Mouse (Mus musculus) cerebellum, adult 8-10 months (tissue): ENCODE measurements around the gene Eif3l.

Experiments used
- DNase-seq: peaks from one replicate; pipeline ENCODE4 v3.0.0; 2022

Eif3l gene

DNA sequence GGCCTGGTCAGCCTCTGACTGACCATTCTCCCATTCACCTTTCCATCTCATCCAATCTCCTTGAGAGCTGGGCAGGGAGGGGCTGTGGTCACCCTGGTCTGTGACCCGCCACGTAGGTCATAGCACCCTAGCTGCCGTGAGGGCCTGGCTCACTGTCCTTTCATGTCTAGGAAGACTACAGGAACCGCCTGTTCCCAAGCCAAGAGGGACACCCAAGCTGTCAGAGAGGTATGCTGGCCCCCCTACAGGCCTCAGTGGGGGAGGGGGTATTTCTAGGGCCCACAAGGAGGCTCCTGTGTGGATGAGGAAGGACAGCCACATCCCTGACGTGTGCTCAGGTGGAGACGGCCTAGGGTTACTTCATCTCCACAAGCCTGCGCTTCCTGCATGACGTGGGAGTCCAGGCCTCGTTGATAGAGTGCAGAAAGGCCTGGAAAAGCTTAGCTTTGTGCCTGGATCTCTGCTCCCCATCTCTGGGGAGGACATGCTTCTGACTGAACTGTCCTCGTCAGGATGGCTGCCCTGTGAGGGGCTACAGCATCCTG is 49.4 kb downstream of the Eif3l start:
- DNase-seq: no peak

DNA sequence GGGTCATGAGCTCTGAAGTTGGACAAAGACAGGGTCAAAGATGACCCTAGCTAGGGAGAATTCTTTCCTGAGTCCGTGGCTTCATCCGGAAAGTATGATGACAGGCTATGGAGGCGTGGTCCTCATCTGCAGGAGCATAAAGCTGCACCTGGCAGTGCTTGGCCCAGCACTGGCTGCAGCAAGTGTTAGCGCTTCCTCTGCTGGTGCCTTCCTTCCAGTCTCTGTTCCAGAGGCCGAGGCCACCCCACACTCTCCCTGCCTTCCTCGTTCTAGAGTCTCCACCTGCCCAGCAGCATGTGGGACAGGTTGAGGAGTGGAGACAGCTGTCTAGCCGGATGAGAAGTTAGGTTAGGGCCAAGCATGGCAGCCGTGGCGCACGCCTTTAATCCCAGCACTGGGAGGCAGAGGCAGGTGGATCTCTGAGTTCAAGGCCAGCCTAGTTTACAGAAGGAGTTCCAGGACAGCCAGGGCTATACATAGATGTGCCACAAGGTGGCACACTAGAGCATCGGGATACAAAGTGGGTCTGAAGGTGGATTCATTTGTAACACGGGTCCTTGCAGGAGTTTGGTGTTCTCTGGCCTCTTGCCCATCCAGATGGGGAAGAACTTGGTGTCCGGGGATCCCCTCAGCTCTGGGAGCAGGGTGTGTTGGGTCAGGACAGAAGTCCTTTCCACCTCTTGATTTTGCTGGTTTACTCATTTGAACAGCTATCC is 51.4 kb downstream of the Eif3l start:
- peak; percentile 53 for DNase-seq

DNA sequence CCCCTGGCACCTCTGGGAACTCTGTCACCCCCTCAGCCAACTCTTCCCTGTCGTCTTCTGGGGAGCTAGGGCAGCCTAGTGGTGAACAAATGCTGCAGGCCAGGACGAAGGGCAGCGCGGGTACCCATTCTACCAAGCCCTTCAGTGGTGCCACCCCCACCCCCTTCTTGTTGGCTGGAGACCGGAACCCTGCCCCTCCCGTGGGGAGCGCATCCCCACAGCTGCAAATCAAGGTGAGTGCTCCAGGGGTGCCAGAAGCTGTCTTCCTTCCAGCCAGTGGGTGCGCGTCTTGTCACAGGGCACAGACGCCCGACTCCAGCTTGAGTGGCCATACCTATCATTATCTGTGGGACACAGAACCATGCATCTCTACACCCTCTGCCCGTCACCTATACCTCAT is 52.1 kb downstream of the Eif3l start:
- no peak for DNase-seq

DNA sequence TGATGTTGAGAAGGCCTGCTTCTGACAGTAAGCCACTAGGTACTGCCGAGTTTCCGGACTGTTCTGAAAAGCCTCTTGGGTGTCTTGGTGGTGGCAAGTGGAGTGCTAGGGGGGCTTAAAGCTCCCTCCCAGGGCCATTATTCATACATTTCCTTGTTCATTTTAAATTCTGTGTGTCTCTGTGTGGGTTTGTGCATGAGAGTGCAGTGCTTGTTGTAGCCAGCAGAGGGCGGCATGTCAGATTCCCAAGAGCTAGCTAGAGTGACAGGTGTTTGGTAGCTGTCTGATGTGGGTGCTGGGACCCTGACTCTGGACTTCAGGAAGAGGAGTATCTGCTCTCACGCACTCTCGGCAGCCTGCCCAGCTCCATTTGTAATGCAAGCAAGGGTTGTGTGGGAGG is 53.2 kb downstream of the Eif3l start:
- DNase-seq: no peak

DNA sequence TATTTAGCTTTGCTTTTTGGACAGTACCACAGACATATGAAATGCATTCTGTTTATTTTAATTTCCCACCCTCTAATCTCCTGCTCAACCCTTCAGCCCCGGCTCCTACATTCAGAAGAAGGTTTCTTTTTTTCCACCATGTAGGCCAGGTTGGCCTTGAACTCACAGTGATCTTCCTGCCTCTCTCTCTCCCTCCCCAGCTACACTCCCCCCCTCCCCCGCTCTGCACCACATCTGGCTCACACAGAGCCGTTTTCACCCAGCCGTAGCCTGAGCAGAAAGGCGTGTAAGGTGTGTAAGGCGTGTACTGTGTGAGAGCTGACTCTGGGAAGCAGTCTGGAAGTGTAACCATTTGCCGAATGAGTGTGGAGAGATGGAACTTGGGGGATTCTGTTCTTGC is 54.3 kb downstream of the Eif3l start:
- DNase-seq: no peak

DNA sequence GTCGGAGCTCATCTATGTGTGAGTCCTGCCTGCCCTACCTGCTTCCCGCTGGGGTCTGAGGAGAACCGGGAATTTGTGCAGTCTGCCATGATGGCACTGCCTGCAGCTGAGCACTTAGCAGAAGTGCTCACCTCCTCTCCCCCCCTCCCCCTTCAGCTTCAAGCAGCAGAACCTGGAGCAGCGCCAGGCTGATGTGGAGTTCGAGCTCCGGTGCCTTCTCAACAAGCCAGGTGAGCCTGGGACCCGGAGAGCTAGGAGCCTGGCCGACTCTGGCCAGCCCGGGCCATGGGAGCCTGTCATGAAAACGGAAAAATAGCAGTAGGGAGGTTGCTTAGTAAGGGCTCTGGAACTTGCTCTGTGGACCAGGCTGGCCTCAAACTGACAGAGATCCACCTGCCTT is 55.8 kb downstream of the Eif3l start:
- no peak for DNase-seq

DNA sequence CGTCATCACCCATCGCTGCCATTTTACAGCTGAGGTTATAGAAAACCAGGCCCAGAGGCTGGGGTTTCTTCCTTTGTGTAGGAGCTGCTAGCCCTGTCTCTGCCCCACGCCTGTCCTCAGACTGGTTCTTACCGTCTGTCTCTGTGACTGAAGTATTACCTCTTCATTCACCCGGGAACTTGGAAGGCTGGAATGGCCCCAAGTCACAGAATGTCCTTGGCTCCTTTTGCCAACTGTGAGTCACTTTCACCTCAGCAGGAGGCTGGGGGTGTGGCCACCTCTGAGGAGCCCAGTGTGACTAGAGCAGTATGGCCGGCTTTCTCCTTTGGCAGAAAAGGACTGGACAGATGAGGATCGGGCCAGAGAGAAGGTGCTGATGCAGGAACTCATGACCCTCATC is 56.5 kb downstream of the Eif3l start:
- DNase-seq: peak; percentile 88

DNA sequence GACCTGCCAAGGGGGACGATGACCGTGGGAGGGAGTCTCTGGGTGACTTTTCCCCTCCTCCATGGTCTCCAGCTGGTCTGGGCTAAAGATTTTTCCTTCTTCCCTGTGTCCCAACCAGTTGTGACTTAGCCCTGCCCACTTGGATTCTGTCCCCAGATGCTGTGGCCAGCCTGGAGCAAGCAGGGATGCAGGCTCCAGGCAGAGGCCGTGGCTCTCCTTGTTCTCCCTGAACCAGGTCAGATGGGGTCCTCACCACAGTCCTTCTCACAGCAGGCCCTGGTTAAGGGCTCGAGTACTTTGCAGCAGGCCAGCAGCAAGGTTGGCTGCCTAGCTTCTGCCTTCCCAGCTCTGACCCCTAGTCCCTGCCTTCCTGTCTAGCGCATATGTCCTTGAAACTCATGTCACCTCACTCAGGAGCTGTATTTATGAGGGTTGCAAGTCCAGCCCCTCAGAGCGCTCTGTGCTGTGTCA is 58.2 kb downstream of the Eif3l start:
- DNase-seq: no peak

DNA sequence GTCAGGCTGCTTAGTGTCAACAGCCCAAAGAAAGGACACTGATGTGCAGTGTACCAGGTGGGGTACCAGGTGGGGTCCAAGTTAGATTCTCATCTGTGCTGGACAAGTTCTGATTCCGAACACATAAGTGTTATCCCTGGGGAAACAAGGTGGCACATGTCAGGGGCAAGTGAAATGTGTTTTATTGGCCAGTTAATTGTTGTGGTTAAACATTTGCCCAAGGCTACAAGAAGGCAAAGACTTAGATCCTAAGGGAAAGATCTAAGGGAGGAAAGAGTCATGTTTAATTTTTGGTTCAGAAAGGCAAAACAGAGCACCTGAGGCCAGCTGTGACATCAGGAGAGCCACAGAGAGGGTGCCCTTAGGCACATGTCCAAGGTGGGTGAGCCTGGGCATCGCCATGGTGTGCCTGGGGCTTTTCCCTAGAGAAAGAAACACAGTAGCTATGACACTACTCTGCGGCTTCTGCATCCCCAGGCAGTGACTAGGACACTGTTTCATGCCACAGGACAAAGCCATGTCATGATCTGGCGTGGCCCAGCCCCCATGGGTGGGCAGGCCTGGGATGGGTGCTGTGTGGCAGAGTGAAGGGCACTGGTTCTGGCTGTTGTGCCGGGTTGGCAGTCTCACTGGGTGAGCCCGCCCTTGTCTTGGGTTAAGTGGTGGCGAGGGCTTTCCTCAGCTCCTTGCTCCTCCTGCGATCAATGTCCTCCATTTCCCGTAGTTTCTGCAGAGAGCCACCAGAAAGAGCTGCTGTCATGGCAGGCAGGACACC is 59.7 kb downstream of the Eif3l start:
- DNase-seq: no peak

DNA sequence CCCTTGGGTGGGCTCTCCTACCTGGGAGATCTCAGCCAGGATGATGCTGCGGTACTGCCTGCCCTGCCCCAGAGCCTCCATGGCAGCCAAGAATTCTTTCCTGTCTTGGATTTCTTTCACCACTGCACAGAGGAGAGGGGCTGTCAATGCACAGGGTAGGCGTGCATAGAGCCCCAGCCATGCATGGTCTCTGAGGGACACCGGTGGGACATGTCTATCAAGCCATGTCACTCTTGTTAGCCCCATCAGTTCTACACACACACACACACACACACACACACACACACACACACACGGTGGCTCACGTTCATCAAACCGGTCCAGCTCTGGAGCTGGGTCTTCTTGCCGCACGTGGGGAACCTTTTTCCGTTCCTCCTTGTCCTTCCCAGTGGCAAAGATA is 60.4 kb downstream of the Eif3l start:
- DNase-seq: no peak

DNA sequence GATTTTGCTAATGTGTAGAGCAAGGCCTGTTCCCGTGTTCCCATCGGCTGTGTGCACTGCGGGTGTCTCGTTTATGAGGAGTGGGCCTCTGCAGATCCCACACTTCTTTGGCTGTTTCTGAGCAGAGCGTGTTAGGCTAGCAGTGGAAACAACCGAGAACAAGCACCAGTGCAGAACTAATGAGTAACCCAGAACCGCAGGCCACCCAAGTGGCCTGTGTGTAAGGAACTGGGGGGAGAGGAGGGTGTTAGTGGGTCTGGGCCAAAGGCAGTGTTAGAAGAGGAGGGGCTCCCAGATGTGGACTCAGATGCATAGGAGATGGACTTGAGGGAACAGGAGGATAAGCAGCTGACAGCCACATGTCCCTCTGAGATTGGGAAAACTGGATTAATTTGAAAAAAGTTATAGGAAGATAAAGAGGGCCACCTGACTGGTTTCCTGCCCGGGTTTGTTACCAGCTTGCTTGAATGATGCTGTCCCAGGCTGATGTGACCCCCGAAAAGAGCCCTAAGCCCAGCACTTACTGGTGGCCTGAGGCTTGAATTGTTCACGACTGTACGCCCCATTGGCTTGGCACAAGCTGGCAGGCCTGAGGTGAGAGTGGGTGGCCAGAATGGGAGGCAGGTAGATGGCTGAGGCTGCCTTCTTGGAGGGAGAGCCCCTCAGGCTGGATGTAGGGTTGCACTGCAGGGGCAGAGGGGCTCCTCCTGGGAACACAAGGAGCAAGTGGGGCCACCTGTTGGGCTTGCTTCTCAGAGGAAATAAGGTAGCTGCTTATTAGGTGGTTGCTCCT is 61.0 kb downstream of the Eif3l start:
- DNase-seq: no peak

DNA sequence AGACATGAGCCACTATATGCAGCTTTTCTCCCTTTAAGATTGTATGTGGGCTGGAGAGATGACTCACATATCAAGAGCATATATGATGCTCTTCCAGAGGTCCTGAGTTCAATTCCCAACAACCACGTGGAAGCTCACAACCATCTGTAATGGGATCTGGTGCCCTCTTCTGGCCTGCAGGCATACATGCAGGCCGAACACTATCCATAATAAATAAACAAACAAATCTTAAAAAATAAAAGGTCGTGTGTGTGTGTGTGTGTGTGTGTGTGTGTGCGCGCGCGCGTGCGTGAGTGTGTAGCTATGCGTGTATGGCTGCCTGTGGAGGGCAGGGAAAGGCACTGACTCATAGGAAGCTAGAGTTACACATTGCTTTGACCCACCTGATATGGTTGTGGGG is 64.7 kb downstream of the Eif3l start:
- no peak for DNase-seq

DNA sequence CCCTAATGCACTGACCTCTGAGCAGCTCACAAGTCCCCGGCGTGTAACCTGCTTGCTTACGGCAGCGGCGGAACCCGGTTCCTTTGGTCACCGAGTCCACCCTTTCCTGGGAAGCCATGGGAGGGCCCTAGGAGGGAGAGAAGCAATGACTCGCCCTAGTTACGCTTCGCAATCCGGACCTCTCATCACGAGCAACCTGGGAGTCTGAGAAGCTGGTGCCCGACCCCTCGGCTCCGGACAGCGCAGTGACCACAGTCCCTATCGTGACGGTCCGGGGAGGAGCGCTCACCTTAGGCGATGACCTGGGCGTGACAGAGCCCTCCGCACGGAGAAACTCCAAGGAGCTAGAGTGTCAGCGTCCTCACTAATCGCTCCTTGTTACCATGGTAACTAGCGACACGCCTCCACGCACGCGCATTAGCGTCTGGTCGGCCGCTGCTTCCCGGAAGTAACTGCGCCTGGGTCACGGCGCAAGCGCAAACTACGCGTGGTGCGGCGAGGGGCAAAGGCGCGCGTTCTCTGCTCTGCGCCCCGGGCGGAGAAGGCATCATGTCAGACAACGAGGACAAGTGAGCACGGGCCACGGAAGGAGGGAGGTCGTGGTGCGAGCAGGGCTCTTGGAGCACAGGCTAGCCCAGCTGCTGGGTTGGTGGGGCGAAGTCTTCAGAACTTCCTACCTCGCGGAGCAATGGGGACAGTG is 66.0 kb downstream of the Eif3l start, which contains the start of the genes Polr2f and 1700088E04Rik:
Gene Polr2f, plus strand, starts transcription at position 144 of the 700 bp plus-strand sequence.
Gene 1700088E04Rik, minus strand, starts transcription at position 388 of the 700 bp plus-strand sequence.
- peak; percentile 93 for DNase-seq

DNA sequence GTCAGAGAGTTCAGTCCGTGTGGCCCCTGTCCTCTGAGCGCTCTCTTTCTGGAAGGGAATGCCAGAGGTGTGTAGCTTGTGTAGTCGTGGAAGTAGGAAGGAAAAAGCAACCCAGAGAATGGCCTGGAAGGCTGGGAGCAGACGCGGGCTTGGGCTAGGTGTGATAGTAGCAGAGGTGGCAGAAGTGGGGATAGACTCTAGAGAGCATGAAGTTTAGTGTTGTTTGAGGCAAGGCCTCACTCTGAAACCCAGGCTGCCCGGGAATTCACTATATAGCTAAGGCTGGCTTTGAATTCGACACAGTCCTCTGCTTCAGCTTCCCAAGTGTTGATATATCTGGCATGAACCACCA is 66.6 kb downstream of the Eif3l start:
- no peak for DNase-seq

DNA sequence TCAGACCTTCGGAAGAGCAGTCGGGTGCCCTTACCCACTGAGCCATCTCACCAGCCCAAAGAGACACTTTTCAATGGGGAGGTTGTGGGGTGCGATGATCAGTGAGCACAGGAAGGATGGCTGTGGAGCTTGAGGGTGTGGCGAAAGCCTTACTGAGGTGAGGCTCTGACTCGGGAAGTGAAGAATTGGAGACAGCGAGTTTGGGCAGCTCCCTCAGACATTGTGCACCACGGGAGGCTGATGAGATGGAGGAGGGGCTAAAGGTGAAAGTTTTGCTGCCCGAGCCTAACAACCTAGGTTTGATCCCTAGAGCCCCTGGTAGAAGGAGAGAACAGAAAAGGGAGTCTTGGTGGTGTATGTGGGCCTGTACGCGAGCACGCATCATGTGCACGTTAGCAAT is 68.3 kb downstream of the Eif3l start:
- no peak for DNase-seq
